Mouse (Mus musculus) liver, postnatal 0 days (tissue): Measurements from ENCODE around the gene Csf2rb.

Source experiments
- CTCF ChIP-seq: sonication (generic); IDR thresholded peaks from 2 replicates; pipeline ENCODE4 v1.5.1; 2016; ENCODE audit warnings: antibody characterized with exemption, low read depth
- EP300 ChIP-seq: IDR thresholded peaks from 2 replicates; pipeline ENCODE4 v1.6.1; 2016; ENCODE audit warnings: antibody characterized with exemption, low read depth, mild to moderate bottlenecking

- TF ChIP-seq CTCF (no peak), EP300 (no peak)
Measured at GRCm38 (mm10) chr15:78334380-78334779, 8.8 kb downstream of the Csf2rb start.
